Mouse (Mus musculus) adrenal gland, adult 2 months (tissue): ENCODE measurements around the gene Ubiad1. TPM values are rescaled to one million over a fixed set of nuclear protein-coding genes. Genes with fewer than 3 reads are reported as not detected.
A peak's percentile ranks its signal among the peaks of the same experiment; 100 is the strongest.

Experiments used
- DNase-seq: peaks from one replicate; pipeline ENCODE4 v3.0.0; 2021
- polyA plus RNA-seq: library from polyadenylated mRNA; depleted of rRNA; stranded (reverse); fragments of >200 nt; gene quantifications from 2 replicates; pipeline ENCODE4 v1.2.3, GENCODE M21; 2012; rRNA removed
- total RNA-seq, 2 experiments: library from RNA; stranded (reverse); gene quantifications; 2 replicates each; pipeline ENCODE4 v1.2.3; 2021

Ubiad1 gene
- total and polyA plus RNA-seq, 3 experiments, result 16.0 to 30.2 (median 22.3) TPM

GRCm38 (mm10) chr4:148404748-148405147, 39.8 kb downstream of the Ubiad1 start:
- no peak for DNase-seq

- DNase-seq, result no peak
These were observed 41.2 kb downstream of the Ubiad1 start for GRCm38 (mm10) chr4:148403402-148403801.

GRCm38 (mm10) chr4:148399437-148400094, 45.0 kb downstream of the Ubiad1 start:
- no peak for DNase-seq

- peak; percentile 5 for DNase-seq
These were observed 46.9 kb downstream of the Ubiad1 start for GRCm38 (mm10) chr4:148397531-148398287.

- no peak for DNase-seq
These were observed 47.5 kb downstream of the Ubiad1 start for GRCm38 (mm10) chr4:148397113-148397512.

GRCm38 (mm10) chr4:148395875-148396274, 48.7 kb downstream of the Ubiad1 start:
- DNase-seq, result no peak

- no peak for DNase-seq
These were observed 49.4 kb downstream of the Ubiad1 start for GRCm38 (mm10) chr4:148395198-148395597.

GRCm38 (mm10) chr4:148391714-148392310, 52.8 kb downstream of the Ubiad1 start:
- DNase-seq, result no peak

- DNase-seq, result no peak
These were observed 54.9 kb downstream of the Ubiad1 start for GRCm38 (mm10) chr4:148389635-148390034.

GRCm38 (mm10) chr4:148389047-148389446, 55.5 kb downstream of the Ubiad1 start:
- no peak for DNase-seq

- no peak for DNase-seq
These were observed 59.3 kb downstream of the Ubiad1 start for GRCm38 (mm10) chr4:148385269-148385668.

Other genes with a start within 250 kb of the Ubiad1 start
- gene Disp3, start 156.8 kb downstream of the Ubiad1 start, total RNA-seq, result under 1 TPM; 0.24 to 0.55 TPM
- 0.59 and 1.0 TPM in 2 replicates for gene Disp3, start 156.8 kb downstream of the Ubiad1 start, polyA plus RNA-seq
- 10 to 100 TPM; 62.2 to 72.7 TPM for gene Mtor, start 3.8 kb upstream of the Ubiad1 start, total RNA-seq
- gene Mtor, start 3.8 kb upstream of the Ubiad1 start, polyA plus RNA-seq, result 26.7 and 35.7 TPM in 2 replicates
- gene Angptl7, start 55.7 kb upstream of the Ubiad1 start, total RNA-seq, result 1 to 10 TPM in 1 of 2 experiments, under 1 TPM in 1; 0.43 to 1.7 TPM
- 0.18 TPM in 1 of 2 replicates, not detected in the other for gene Angptl7, start 55.7 kb upstream of the Ubiad1 start, polyA plus RNA-seq
- 10 to 100 TPM; 46.7 to 52.3 TPM for gene Exosc10, start 113.7 kb upstream of the Ubiad1 start, total RNA-seq
- 18.8 and 25.2 TPM in 2 replicates for gene Exosc10, start 113.7 kb upstream of the Ubiad1 start, polyA plus RNA-seq
- gene Srm, start 146.7 kb upstream of the Ubiad1 start, total RNA-seq, result 10 to 100 TPM; 75.6 to 79.4 TPM
- gene Srm, start 146.7 kb upstream of the Ubiad1 start, polyA plus RNA-seq, result 123 and 157 TPM in 2 replicates
- gene Masp2, start 157.8 kb upstream of the Ubiad1 start, total RNA-seq, result 1 to 10 TPM in 1 of 2 experiments, under 1 TPM in 1; 0.55 to 5.6 TPM
- gene Masp2, start 157.8 kb upstream of the Ubiad1 start, polyA plus RNA-seq, result 3.5 and 6.5 TPM in 2 replicates
- 100 to 1,000 TPM; 240 to 255 TPM for gene Tardbp, start 182.2 kb upstream of the Ubiad1 start, total RNA-seq
- gene Tardbp, start 182.2 kb upstream of the Ubiad1 start, polyA plus RNA-seq, result 8.0 and 10.3 TPM in 2 replicates
- not detected for gene Gm572, start 198.5 kb upstream of the Ubiad1 start, total RNA-seq
- 0.07 TPM in 1 of 2 replicates, not detected in the other for gene Gm572, start 198.5 kb upstream of the Ubiad1 start, polyA plus RNA-seq